Mouse (Mus musculus): ENCODE measurements at regions not wholly inside any gene's neighbourhood (a gene's known extent, or its start where the extent isn't known, plus 50 kb on each side); places are given as distances from the start of the nearest gene placed in this dataset.

- DNase-seq, result no peak
Observed at GRCm38 (mm10) chr9:43983220-43983619, 60.0 kb upstream of the Thy1 start.

GRCm38 (mm10) chr9:43984181-43985062 lies 58.8 kb upstream of the Thy1 start:
- peak; percentile 88 for DNase-seq

GRCm38 (mm10) chr9:43987957-43988356 lies 55.2 kb upstream of the Thy1 start:
- no peak for DNase-seq

GRCm38 (mm10) chr9:43988981-43989860 lies 54.0 kb upstream of the Thy1 start:
- no peak for DNase-seq

GRCm38 (mm10) chr9:43990124-43990523 lies 53.1 kb upstream of the Thy1 start:
- peak; percentile 14 for DNase-seq

GRCm38 (mm10) chr9:43993221-43993976 lies 49.8 kb upstream of the Thy1 start:
- no peak for DNase-seq

Data from kidney, adult 9 months (tissue).